Mouse (Mus musculus) left cerebral cortex, adult 18-20 months (tissue): ENCODE measurements at regions not wholly inside any gene's neighbourhood (a gene's known extent, or its start where the extent isn't known, plus 50 kb on each side); places are given as distances from the start of the nearest gene placed in this dataset.
"Not testable (repeated sequence)": the region's sequence is repeated elsewhere in the genome, so short reads cannot be mapped to it uniquely, and the experiment has no call there.

Experiments used
- DNase-seq, 2 experiments: peaks; one replicate each; pipeline ENCODE4 v3.0.0; 2021 to 2022; ENCODE audit warnings: low spot score in 2 of 2, mixed read lengths in 1 of 2

- DNase-seq = not testable (repeated sequence)
These were observed 154.0 kb upstream of the Hs6st1 start for GRCm38 (mm10) chr1:35914175-35914574.

- DNase-seq = no peak
These were observed 152.7 kb upstream of the Hs6st1 start for GRCm38 (mm10) chr1:35915526-35915925.

GRCm38 (mm10) chr1:35919840-35920734, 148.1 kb upstream of the Hs6st1 start:
- DNase-seq = no peak

GRCm38 (mm10) chr1:35924796-35925195, 143.4 kb upstream of the Hs6st1 start:
- DNase-seq = no peak

- DNase-seq = no peak
These were observed 142.9 kb upstream of the Hs6st1 start for GRCm38 (mm10) chr1:35925301-35925700.

DNA sequence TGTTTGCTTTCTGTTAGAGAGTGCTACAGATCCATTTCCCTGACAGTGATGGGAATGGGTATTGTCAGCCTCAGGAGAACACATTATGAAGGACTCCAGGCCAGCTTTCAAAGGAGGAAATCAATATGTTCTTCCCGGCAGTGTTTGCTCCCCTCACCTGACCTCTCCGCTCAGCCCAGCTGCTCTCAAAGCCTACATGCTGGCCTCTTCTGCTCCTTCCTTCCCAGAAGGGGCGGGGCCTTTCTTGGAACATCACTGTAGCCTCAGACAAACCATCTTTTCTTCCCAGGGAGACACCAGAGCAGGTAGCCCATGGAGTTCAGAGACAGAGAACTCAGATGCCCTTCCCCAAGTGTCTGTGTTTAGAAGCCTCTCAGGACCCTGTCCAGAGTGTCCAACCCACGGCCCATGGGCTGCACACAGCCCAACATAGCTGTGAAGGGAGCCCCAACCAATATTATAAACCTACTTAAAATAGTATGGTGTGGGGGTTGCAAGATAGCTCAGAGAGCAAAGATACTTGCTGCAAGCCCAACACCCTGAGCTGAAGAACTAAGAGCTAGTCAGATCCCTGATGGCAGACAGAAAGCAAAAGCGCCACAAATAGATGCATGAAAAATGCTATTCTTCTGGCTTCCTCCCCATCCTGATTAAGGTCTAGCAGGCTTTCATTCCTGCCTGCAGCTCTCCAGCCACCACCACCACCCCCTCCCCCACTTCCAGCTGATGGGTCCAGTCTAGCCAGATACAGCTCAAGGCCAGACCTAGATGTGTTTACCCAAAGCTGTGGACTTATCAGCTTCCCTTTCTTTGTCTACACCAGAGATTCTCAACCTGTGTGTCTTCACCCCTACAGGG, 141.8 kb upstream of the Hs6st1 start:
- no peak for DNase-seq

- DNase-seq = no peak
These were observed 141.2 kb upstream of the Hs6st1 start for GRCm38 (mm10) chr1:35927049-35927415.

DNA sequence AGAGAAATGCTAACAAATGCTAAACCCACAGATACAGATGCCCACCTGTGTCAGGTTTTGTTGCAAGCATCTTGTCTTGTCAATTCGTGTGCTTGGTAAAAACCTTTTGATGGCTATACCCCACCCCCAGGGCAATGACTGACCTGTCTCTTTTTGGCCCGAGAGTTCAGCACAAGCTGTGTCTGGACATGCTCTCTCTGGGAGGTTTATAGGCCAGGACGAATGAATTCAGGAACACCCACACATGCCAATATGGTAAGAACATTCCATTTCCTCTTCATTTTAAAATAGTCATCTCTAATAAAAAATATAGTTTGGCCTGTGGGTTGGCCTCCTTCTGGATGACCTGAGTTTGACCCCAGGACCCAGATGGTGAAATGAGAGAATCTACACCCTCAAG, 137.8 kb upstream of the Hs6st1 start:
- no peak for DNase-seq

GRCm38 (mm10) chr1:35931056-35931455, 137.1 kb upstream of the Hs6st1 start:
- no peak for DNase-seq

DNA sequence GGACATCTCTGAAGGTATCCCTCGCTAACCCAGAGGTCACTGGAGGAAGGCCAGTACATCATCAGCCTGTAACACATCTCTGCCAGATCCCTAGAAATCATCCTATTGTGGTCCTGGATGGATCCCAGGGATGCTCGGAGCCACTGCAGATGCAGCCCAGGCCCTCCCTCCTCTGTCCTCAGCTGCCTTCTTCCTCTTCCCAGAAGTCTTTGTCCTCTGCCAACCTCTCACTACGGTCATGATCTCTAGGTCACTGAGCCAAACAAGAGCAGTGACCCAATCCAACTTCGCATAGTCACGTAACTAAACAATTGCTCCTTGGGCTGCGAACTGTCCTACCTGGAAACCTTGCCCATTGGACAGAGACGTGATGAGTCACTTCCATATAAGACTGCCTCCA, 134.7 kb upstream of the Hs6st1 start:
- no peak for DNase-seq

DNA sequence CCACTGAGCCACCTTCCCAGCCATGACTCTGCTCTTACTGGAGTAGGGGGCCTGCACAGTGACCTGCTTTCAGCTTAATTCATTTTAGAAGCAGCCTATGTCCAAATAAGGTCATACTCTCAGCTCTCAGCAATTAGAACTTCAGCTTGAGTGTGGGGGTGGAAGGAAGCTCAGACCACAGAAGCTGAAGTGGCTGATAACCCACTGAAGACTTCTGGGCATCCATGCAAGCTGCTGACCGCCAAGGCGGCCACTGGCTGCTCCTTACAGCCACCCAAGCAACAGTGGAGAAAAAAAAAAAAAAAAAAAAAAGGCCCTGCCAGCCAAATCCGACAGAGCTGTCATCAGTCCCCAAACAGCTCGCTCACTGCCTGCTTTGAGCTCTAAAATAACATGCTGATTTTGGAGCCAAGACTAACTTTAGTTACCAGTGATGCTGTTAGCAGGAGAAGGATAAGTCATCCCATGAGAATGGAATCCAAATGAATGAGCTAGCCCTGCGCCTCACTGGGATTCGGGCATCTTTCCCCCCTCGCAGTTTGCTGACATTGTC, 133.0 kb upstream of the Hs6st1 start:
- DNase-seq = peak; percentile 7 to 35

GRCm38 (mm10) chr1:35936362-35937093, 131.7 kb upstream of the Hs6st1 start:
- DNase-seq = no peak

- no peak for DNase-seq
These were observed 128.0 kb upstream of the Hs6st1 start for GRCm38 (mm10) chr1:35940236-35940635.

- no peak for DNase-seq
These were observed 126.5 kb upstream of the Hs6st1 start for GRCm38 (mm10) chr1:35941642-35942077.

GRCm38 (mm10) chr1:35942222-35942621, 126.0 kb upstream of the Hs6st1 start:
- no peak for DNase-seq

DNA sequence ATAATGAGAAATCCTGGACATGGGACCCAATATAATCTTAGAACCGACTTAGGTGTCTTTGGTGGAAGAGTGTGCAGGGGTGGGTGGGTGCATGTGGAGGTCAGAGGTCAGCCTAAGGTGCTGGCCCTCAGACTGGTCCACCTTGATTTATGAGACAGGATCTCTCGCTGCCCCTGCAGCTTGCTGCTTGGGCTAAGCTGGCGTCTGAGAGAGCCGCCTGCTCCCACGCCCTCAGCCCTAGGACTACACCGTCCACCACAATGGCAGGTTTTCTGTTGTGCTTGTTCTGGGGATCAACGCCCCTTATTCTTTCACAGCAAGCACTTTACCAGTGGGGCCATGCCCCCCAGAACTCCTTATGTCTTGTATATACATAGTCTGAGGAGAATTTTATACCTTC, 124.4 kb upstream of the Hs6st1 start:
- no peak for DNase-seq

DNA sequence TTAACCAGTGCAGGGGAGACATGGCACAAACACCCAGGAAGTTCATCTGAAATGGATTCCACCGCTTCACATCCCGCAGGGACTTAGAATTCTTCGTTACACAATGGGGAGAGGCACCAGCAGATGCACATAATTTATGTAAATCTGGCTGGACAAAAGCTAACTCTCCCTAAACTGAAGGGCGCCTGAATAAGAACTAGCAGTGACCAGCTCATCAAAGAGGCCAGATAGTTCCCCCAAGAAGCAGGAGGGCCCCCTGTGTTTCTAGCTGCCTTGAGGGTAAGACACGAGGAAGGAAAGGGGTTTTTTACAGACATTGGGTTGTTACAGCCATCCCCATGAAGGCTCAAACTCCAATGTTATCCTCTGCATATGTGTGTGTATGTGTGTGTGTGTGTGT, 123.8 kb upstream of the Hs6st1 start:
- DNase-seq = no peak

GRCm38 (mm10) chr1:35944849-35945248, 123.4 kb upstream of the Hs6st1 start:
- no peak for DNase-seq

DNA sequence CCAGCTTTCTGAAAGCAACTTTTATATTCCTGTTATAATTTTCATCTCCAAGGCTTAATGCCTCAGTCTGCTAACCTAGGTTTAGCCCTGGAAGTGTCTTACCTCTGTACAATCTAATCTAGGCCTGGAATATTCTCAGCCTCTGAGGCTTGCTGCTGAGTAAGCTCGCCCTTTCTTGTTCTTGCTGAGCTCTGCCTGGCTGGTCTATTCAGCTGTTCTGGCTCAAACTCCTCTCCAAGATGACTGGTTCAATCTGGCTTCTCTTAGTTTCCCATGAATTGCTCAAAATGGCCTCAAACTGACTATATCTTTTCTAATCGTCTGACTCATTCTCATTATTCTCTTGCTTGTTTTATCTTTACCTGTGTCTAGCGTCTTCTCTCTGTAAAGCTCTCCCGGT, 122.6 kb upstream of the Hs6st1 start:
- DNase-seq = no peak

DNA sequence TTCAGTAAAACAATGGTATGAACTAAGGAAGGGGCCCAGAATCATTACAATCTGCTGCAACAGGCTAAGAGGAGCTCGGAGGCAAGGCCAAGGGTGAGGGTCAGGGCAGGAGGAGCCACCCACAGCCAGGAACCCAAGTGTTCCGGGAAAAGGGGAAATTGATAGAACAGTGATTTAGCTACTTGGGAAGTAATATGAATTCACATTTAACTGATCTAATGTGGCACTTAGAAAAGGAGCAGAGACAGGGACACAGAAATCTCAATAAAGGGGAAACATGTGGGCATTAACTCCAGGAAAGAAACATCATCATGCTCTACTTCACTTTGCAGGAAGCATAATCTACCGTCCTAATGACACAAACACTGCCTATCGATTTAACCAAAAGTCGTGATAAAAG, 120.1 kb upstream of the Hs6st1 start:
- DNase-seq = no peak

- peak; percentile 7 to 16 for DNase-seq
These were observed 117.1 kb upstream of the Hs6st1 start for GRCm38 (mm10) chr1:35951082-35951481.
